In genomic region chr11:17663893-17664292, GRCm38 (mm10) we compare ENCODE assay signal across 9 mouse cellular contexts.
DNase-seq lines count a peak whose midpoint lies in the region; ATAC-seq and TF ChIP-seq lines count a peak whose summit lies in the region.
"Had no signal": no experiment of that assay in that cellular context is flagged by ENCODE, and none has a peak within 500 bp of the region (broad histone marks: within the 10 kb centered on the region; RNA-seq: fewer than 3 reads in every experiment).

No protein-coding gene starts in this region.

- H3K27ac ChIP-seq in forebrain, embryonic 12.5 days, result no peak overlapping the region
- H3K27ac ChIP-seq in forebrain, embryonic 10.5 days, result no peak overlapping the region
- H3K27ac ChIP-seq in MEL (ENCODE audit: control insufficient read depth, low read depth, low read length), result no peak overlapping the region
- H3K27ac ChIP-seq: midbrain, embryonic 12.5 days had no signal

- H3K9me3 ChIP-seq in forebrain, embryonic 12.5 days, result no peaks in the 10 kb centered on the region
- no peaks in the 10 kb centered on the region for H3K9me3 ChIP-seq in forebrain, embryonic 10.5 days
- H3K9me3 ChIP-seq in MEL (replicated peaks; ENCODE audit: insufficient read depth, low read length), result no peaks in the 10 kb centered on the region
- H3K9me3 ChIP-seq: midbrain, embryonic 12.5 days had no signal

- no peak for DNase-seq in forebrain, embryonic 10.5 days (ENCODE audit: extremely low spot score, low spot score)
- DNase-seq in MEL (ENCODE audit: low read depth, low spot score), result no peak
- peak; percentile 19 for DNase-seq in fat pad, adult 2 months (ENCODE audit: extremely low read depth, low read depth, low spot score)
- peak; percentile 48 to 67 for DNase-seq in heart, postnatal 14 days
- DNase-seq in testis, postnatal 14 days (ENCODE audit: low spot score), result no peak
- no peak for DNase-seq in layer of hippocampus, postnatal 25 days (ENCODE audit: extremely low spot score in 1 of 2, low spot score in 1 of 2)
- DNase-seq in left cerebral cortex, postnatal 10 days (ENCODE audit: extremely low spot score in 1 of 2, low spot score in 2 of 2), result no peak

- ATAC-seq in forebrain, embryonic 12.5 days (ENCODE audit: low FRiP score), result peak; percentile 33; the same call in 1 of the 2 replicates

- H3K4me3 ChIP-seq in forebrain, embryonic 12.5 days (replicated peaks), result no peak overlapping the region
- no peak overlapping the region for H3K4me3 ChIP-seq in forebrain, embryonic 10.5 days
- no peak overlapping the region for H3K4me3 ChIP-seq in MEL (ENCODE audit: control insufficient read depth in 1 of 2, insufficient read depth in 1 of 2, low read depth in 2 of 2, low read length in 2 of 2)
- H3K4me3 ChIP-seq: midbrain, embryonic 12.5 days had no signal

- no peaks in the 10 kb centered on the region for H3K27me3 ChIP-seq in forebrain, embryonic 12.5 days
- H3K27me3 ChIP-seq in forebrain, embryonic 10.5 days (ENCODE audit: poor library complexity, severe bottlenecking), result no peaks in the 10 kb centered on the region
- no peaks in the 10 kb centered on the region for H3K27me3 ChIP-seq in MEL (ENCODE audit: control insufficient read depth in 1 of 2, insufficient read depth in 2 of 2, low read length in 2 of 2)
- H3K27me3 ChIP-seq: midbrain, embryonic 12.5 days had no signal

- no peak for TF ChIP-seq CTCF in MEL (IDR thresholded peaks at IDR 0.05 in 2 of 3, conservative IDR thresholded peaks at IDR 0.05 in 1 of 3; ENCODE audit: control insufficient read depth in 1 of 3, insufficient read depth in 1 of 3, low read depth in 2 of 3, low read length in 3 of 3, poor library complexity in 1 of 3, severe bottlenecking in 1 of 3)

- no peak overlapping the region for H3K9ac ChIP-seq in forebrain, embryonic 12.5 days
- H3K9ac ChIP-seq in MEL (ENCODE audit: control insufficient read depth, low read depth, low read length, poor library complexity, severe bottlenecking), result no peak overlapping the region
- H3K9ac ChIP-seq: midbrain, embryonic 12.5 days had no signal

- TF ChIP-seq EP300 in MEL (IDR thresholded peaks at IDR 0.05; ENCODE audit: low read depth in 1 of 2, low read length in 2 of 2), result no peak

- WGBS in forebrain, embryonic 12.5 days, result 73% methylated on average over 5 of the region's 5 CpGs
- 87% methylated on average over 5 of the region's 5 CpGs for WGBS in forebrain, embryonic 10.5 days

- H3K4me1 ChIP-seq in forebrain, embryonic 12.5 days, result no peaks in the 10 kb centered on the region
- no peaks in the 10 kb centered on the region for H3K4me1 ChIP-seq in forebrain, embryonic 10.5 days
- no peaks in the 10 kb centered on the region for H3K4me1 ChIP-seq in MEL (ENCODE audit: control insufficient read depth in 1 of 2, insufficient read depth in 2 of 2, low read length in 2 of 2)

- no peak for TF ChIP-seq RAD21 in MEL (IDR thresholded peaks at IDR 0.05; ENCODE audit: low read depth, low read length)

- H3K79me2 ChIP-seq in MEL (ENCODE audit: control insufficient read depth, insufficient read depth, low read length, poor library complexity), result 0 out of 2 replicates have a peak, but pooled peaks cover 1% of the 10 kb centered on the region

- no peak overlapping the region for H3K4me2 ChIP-seq in forebrain, embryonic 12.5 days
- H3K4me2 ChIP-seq: midbrain, embryonic 12.5 days had no signal

- no peaks in the 10 kb centered on the region for H3K36me3 ChIP-seq in forebrain, embryonic 12.5 days (replicated peaks)
- H3K36me3 ChIP-seq in forebrain, embryonic 10.5 days (replicated peaks), result no peaks in the 10 kb centered on the region
- H3K36me3 ChIP-seq in MEL (ENCODE audit: control insufficient read depth in 1 of 2, insufficient read depth in 2 of 2, low read length in 2 of 2), result peaks cover 0 to 11% of the 10 kb centered on the region in 2 experiments; a peak in 2 of 4 replicates
- H3K36me3 ChIP-seq: midbrain, embryonic 12.5 days had no signal

- no peak for TF ChIP-seq POLR2A in MEL (IDR thresholded peaks at IDR 0.05; ENCODE audit: control insufficient read depth in 1 of 2, insufficient read depth in 1 of 2, low read depth in 1 of 2, low read length in 2 of 2, poor library complexity in 1 of 2)

- intact Hi-C loops in heart, postnatal 14 days (cut with DNase I), result no loop called here
- intact Hi-C loops in left cerebral cortex, postnatal 10 days (cut with DNase I), result no loop called here

TF ChIP-seq in MEL, 35 proteins besides CTCF, POLR2A, EP300 and RAD21:
- TF ChIP-seq ZMIZ1 (IDR thresholded peaks at IDR 0.05; ENCODE audit: low read depth, low read length) (0 out of 2 replicates have a peak, but pooled peaks have one; percentile 20), HCFC1 (IDR thresholded peaks at IDR 0.05; ENCODE audit: low read depth, low read length) (no peak), MYB (IDR thresholded peaks at IDR 0.05; ENCODE audit: low read depth, low read length) (no peak), CHD1 (IDR thresholded peaks at IDR 0.05; ENCODE audit: low read depth, low read length) (no peak)

Comparison
In these comparisons a context has a peak if more than half of its experiments do, and no peak if none do; other contexts are left out.
1. DNase-seq: peak in fat pad, adult 2 months (single experiment) and heart, postnatal 14 days (2 of 2); none in forebrain, embryonic 10.5 days (single experiment), MEL (single experiment), testis, postnatal 14 days (single experiment), layer of hippocampus, postnatal 25 days (0 of 2) and left cerebral cortex, postnatal 10 days (0 of 2).